Mouse (Mus musculus) small intestine, adult 2 months (tissue): Measurements from ENCODE around the gene Trappc12.

Experiments used
- CTCF ChIP-seq: fragments of 200-500 bp; IDR thresholded peaks from 2 replicates; pipeline ENCODE4 v1.5.1; 2012; ENCODE audit warnings: low read depth, mild to moderate bottlenecking, control low read depth, inconsistent platforms, low read length, moderate library complexity, mixed read lengths; ENCODE audit not compliant: insufficient replicate concordance, insufficient read length; ENCODE audit errors: extremely low read depth
- POLR2A ChIP-seq: fragments of 200-500 bp; IDR thresholded peaks from 2 replicates; pipeline ENCODE4 v1.6.1; 2012; ENCODE audit warnings: low read depth, mild to moderate bottlenecking, control low read depth, inconsistent platforms, low read length, moderate library complexity

- TF ChIP-seq CTCF (no peak), POLR2A (no peak)
Observed at GRCm38 (mm10) chr12:28718106-28718505, 32.2 kb downstream of the Trappc12 start.
